Mouse (Mus musculus) layer of hippocampus, adult 11-12 months (tissue): ENCODE measurements at regions not wholly inside any gene's neighbourhood (a gene's known extent, or its start where the extent isn't known, plus 50 kb on each side); places are given as distances from the start of the nearest gene placed in this dataset.

ENCODE experiments used
- DNase-seq: peaks from one replicate; pipeline ENCODE4 v3.0.0; 2022; ENCODE audit warnings: low spot score

DNA sequence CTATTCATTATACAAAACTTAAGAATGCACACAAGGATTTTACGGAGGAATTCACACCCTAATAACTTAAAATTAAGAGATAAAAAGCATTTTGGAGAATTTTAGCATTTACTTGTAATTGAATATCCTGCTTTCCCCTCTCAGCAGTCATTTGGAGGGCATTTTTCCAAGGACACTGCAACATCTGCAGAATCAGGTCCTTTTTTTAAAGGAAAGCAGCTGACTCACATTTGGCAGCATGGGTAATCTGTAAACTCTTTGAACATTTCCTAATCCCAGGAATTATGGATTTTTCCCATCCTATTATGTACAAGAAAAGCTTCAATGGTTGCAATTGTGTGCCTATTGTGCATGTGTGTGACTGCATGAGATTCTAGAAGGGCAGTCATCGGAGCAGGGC lies 112.0 kb downstream of the Gm19410 start:
- DNase-seq = no peak

DNA sequence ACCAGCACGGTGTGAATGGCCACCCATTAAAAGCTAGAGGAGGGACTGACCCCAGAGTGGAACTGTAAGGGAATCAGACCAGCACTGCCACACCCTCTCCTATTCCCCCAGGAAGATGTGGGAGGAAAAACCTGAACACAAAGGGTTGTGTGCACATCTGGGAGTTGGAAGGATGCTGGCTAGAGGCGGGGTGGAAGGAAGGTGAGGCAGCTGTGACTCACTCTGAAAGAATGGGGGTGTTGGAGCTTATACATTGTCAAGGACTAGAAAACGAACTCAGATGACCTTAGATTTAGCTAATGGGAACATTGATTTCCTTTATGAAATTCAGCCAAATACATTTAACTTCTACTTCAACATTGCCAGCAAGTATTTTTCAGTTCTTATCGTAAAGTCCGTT lies 116.2 kb downstream of the Gm19410 start:
- DNase-seq = no peak

DNA sequence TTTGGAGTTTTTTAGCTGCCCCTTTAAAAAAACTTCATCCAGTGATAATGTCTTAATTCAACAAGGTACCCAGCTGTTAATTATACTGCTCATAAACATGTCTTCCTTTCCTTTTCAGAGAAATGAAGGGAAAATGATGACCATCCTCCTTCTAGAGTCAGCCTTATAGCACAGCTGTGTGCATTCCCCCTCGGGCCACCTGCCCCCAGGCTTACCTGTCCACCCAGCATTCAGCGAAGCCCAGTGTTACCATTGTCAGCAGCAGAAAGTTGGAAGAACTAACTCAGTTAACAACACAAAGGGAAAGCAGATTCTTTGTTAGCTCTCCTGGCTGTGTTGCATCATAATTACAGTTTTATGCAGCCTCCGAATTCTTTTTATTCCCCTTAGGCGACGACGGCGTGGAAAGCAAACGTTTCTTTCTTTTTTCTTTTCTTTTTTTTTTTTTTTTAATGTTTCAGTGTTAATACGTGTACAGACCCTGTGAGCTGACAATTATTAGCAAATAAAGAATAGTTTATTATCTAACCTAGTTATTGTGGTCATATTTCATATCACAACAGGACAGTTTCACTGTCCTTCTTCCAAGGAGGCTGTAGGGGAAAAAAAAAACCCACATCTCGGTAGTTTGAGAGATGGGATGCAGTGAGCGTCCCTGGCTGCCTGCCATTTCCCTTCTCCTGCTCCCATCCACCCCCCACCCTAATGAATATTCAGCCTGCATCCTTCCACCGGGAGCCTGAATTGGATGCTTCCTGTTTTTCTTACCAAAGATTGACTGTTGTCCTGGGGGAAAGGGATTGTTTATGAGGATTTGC lies 117.3 kb downstream of the Gm19410 start:
- no peak for DNase-seq

DNA sequence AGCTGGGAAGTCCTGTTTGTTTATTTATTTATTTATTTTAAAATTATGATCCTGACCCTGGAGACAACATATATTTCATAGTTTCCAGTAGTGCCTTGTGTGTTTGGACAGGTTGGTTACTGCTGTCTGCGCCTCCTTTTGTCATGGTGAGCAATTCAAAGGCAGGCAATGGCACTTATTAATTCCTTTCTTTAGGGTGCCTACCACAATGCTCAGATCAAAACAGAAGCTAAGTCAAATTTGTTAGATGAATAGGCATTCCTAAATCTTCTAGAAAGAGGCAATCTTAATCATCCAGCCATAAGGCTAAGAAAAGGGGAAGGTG lies 117.8 kb downstream of the Gm19410 start:
- no peak for DNase-seq

DNA sequence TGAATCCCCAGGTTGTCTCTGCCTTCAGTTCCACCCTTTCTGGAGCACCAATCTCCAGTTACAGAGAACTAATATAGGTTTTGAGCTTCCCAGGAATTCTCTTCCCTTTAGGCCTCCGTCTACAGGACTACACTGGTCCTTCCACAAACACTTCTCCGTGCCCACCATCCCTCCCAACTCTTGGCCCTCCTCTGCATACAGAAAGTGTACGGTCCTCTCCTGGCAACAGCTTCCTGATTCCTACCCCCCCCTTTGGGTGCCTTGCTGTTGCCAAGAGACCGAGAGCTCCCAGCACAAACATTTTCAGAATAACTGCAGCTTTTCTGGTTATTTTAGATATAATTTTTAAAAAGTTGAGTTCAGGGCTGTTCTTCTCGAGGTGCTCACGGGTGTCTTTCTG lies 119.0 kb downstream of the Gm19410 start:
- DNase-seq = no peak

DNA sequence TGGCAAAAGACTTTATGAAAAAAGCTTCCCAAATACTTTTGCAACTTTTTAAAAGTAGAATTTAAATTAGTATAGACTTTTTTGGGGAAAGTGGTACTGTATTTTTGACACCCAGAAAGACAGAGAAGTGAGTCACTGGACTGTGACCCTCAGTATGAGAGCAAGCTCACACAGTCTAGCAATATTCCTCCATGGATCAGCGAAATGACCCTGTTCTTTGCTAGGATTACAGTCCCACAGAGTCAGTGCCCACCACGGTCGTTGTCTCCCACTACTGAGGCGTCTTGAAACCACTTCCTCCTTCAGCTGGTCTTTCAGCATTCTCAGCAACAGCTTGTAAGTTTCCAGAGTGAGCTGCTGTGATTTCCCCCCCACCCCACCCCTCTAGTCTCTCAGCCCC lies 124.5 kb downstream of the Gm19410 start:
- DNase-seq = no peak

DNA sequence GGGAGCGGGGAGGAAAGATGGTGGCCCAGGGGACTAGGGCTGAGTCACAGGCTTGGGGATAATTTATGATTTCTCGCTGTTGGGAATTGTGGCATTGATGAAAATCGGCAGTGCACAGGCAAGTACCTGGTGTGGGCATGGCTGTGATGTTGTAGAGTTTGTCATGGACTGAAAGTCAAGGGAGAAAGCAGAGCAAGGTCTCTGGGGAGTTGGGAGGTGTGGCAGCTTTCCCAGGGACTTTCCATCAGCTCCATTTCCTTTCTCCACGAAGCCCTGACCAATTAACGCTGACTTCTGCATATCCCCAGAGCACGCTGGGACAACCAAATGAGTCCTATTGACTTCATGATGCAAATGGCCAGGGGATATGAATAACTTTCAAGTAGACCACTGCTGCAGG lies 126.2 kb downstream of the Gm19410 start:
- no peak for DNase-seq

DNA sequence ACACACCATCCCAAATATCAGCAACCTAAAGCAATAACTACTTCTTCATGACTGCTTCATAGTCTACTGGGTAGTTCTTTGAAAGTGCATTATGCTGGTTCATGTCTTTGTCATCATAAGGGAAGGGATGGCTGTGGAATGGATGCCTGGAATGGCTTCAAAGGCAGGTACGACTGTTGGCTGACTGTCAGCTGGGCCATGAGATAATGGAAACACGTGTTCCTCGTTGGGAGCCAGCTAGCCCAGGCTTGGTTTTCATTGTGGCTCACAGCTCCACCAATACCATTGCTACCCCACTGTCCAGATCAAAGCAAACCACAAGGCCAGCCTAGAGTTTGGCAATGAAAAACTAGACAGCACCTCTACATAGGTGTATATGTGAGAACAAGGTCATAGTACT lies 132.9 kb downstream of the Gm19410 start:
- no peak for DNase-seq

DNA sequence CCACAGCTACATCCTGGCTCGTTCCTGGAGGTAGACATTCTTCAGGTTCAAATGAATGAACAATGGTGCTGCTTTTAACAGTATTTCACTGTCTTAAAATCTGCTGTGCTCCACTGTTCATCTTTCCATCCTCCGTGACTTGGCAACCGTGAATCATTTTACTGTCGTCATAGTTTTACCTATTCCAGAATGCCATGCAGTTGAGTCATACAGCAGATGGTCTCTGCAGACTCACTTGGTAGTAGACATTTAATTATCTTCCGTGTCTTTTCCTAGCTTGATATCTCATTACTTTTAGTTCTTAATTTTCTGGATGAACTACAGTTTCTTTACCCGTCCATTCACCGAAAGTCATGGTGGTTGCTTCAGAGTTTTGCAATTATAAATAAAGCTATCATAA lies 135.9 kb downstream of the Gm19410 start:
- DNase-seq = peak; percentile 26

DNA sequence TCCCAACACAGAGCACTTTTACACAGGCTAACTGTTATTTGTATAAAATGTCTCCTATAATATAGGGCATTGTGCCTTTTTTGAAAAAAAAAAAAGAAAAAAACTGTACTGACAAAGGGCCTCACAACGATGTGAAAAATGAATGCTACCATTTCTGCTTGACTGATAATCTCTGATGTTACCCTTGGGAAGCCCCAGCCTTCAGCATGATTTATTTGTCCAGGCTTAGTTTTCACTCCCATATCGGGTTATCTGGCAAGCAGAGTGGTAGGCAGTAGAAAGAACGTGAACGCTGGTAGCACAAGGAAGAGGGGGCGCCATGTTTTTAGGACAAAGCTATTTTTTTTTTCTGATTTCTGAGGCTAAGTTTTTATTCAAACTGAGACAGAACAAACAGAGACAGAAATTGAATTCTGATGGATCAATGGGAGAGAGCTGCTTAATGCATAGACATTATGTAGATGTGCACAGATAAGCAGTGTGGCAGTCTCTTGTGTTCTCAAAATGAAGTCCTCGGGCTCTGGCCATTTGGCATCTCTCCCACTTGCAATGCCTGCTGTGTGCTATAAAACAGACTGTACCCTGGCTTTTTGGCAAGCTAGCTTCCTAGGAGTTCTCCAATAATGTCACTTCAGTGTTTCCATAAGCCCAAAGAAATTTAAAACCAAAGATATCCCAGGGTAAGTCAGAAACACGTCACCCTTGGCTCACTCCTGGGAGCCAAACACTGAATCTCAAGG lies 139.3 kb downstream of the Gm19410 start:
- no peak for DNase-seq

DNA sequence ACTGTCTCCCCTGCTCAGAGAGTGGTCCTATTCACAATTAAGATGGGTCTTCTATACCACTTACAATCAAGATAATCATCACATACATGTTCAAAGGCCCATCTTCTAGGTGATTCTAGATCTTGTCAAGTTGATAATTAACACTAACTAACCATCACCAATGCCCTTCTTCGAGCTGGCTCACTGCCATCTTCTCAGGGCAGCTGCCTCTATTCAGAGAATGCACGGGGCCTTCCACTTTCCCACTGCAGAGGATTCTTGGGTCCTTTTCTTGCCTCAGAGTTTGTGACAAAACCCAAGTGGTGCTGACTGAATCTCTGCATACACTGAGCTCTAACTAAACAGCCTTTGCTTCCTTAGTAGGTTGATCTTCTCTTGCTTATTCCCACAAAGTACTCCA lies 142.4 kb downstream of the Gm19410 start:
- no peak for DNase-seq

DNA sequence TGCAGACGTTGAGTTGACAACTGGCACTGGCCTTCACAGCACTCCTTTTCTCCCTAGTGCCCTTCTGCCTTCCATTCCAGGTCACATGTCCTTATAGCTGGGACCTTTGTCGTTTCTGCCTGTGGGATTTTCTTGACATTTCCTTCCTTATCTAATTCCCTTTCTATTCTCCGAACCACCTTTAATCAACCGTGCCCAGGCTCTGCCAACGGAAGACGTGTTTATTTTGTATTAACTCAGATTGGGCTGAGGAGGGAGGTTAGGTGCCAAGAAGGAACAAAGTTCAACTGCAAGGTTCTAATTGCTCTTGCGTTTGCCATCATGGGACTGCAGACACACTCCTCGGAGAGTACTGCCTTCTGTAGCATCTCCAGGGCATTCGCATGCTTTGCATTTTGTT lies 146.7 kb downstream of the Gm19410 start:
- no peak for DNase-seq

DNA sequence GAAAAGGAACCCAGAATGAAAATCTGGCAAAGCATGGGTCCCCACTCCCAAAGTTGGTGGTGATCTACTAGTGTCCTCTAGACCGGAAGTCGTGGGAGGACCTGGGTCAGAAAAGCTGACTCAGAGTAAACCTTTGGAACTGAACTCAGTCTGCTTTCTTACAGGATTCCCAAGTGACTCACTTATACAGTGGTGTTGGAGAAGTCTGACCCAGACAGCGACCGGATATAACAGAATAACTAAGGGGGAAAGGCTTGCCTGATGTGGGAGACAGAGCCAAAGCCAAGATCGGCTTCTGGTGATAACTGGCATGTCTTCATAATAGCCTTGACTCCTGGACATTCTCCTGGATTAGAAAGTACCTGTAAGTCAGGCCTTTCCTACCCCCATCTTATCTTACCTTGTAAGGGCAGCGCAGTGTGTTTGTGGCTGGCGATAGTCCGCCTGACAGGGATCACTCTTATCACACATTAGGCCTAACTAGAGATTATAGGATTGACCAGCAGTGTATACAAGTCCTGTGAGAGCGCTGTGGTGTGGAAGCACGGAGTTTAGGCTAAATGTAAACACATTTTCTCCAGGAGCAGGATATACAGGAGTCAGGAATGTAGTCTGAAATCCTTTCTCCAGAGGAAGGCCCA lies 150.4 kb downstream of the Gm19410 start:
- DNase-seq = no peak

DNA sequence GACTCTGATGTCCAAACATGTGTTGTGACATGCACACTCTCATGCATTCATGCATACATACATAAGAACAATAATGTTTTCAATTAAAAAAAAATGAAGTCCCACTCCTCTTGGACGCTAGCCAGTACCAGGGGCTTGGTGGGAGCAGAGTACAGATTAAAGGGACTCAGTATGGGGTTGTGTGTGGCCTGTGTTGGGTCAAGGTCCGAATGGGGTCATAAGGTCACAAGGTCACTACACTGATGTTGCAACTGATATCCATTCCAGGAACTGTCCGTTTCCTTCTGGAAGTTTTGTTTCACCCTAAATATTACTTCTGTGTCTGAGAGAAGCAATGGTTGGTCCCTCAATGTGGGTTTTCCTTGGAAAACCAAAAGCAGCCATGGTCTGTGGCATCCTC lies 152.0 kb downstream of the Gm19410 start:
- no peak for DNase-seq

DNA sequence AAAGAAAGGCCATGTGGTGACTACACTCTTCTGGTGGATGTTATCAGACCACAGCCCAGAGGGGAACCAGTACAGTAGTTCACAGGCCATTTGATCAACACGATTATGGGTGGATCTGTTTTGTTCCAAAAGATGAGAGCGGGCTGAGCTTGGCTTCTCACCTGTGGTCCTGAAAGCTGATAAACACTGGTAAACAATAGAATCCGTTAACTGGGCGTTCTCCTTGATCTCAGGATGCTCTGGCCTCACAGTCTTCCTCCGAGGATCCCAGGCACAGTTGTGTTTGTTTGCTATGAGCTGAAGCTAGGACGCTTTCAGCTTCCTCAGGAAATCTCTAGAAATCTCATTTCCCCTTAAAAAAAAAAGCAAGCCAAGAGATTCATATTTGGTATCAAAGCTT lies 153.9 kb downstream of the Gm19410 start:
- no peak for DNase-seq

DNA sequence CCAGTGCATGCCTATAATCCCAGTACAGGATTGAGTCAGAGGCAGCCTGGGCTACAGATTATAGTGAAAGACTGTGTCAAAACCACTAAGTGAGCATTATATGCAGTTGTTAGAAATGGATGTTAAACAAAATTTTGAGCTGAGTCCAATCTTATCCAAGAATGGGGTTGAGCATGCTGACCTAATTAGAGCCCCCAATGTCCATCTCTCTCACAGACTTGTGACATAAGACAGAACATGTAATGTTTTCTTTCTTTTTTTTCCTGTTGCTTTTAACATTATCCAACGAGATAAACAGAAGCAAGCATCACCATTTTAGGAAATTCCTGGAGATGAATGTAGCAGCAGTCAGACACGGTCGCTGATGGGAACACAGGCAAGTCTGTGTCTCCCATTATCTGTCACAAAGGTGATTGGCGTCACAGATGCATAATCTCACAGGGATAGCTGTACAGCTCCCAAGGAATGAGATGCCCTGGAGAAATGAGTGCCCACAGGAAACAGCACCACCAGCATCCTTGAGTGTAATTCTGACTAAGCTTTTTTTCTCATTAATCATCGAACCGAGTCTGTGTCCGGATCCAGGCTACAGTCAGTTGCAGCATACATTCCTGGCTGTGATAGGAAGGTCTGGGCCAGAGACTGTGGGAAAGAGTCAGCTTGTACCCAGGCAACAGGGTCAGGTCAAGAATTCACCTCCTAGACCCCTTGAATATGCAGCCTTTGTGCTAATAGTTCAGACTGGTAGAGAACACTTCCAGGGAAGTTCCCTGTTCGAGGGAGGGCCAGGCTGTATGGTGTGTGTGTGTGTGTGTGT lies 154.5 kb downstream of the Gm19410 start:
- DNase-seq = no peak

DNA sequence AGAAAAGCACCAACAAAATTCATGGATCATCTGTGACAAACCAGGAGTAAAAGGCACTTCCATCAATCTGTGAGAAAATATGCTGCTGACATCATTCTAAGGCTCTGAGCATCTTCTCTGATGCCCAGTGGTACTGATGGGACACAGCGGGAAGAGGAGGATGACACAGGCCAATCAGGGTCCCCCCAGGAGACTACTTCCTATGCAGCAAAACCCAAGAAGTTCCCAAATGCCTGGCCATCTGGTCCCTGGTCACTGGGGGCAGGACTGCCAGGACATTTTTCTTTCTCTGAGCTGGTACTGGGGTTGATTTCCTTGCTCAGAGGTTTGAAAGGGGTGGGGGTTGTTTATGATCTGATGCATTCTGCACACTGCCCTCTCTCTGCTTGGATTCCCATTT lies 158.4 kb downstream of the Gm19410 start:
- no peak for DNase-seq

DNA sequence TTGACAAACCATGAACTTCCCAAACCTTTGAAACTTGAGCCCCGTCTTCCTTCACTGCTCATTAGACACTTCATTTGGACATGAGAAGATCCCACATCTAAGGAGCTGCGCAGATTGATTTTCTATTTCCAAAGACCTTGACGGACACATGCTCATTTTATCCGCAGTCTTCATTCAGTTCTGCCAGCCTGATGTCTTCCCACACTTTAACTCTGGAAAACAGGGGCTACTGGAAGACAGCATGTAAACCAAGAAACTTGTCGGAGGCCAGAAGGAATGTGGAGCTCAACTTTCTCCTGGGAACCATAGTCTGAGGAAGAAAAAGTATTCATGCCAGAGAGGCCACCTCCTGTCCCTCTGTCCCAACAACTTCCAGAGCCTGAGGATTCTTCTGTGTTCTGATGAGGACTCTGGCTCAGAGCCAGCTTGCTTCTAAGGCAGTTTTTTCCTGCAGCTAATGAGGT lies 161.8 kb downstream of the Gm19410 start:
- no peak for DNase-seq

DNA sequence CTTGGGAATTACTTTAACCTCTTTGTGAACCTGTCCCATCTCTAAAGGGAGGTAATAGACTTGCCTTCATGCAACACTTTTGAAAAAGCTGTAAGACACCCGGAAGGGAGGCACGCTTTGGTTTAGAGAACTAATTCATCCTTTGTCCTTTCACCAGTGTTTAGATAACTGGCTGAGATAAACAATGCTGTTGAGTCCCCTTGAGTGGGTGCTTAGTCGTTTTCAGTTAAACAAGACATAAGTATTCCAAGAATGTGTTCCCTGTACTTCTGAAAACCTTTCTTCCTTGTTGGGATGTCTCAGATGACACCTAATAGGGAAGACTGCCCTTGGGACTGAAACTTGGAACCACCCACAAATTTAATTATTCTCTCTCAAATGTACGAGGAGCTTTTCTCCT lies 164.7 kb downstream of the Gm19410 start:
- DNase-seq = no peak

DNA sequence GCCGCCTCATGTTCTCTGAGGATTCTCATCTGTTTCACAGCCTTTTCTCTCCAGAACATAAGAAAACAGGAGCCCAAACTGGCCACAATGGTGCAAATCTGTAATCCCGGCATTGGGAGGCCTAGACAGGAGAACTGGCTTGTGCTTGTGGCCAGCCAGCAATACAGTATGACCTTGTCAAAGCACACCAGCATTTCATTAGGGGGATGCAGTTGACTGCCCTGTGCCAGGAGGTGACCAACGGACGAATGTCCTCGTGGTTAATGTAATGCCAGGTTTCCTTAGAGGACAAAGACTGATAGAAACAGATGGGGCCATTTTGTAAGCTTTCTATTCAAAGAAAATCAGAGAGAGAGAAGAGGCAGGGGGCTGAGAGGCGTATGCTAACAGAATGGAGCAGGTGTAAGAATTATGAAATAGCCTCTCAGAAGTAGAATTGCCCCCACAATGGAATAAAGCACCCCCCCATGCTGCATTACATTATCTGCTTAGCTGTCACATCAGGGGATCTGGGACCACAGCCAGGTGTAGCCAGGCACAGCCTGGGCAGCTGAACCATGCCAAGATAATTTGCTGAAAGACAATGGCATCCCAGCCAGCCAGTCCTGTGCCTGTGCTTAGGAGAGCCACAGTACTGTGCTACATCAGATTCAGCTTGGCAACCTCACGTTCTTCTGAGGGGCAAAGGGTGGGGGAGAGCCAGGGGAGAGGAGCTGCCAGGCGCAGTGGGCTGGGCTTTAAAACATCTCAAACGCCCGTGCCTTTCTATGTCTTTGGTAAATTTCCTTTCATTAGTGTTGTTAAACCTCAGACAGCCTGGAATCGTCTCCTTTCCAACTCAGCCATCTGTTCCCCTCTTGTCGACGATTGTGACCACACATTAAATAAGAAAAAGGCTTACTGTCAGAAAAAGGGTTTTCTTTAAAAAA lies 167.9 kb downstream of the Gm19410 start:
- DNase-seq = peak; percentile 83

DNA sequence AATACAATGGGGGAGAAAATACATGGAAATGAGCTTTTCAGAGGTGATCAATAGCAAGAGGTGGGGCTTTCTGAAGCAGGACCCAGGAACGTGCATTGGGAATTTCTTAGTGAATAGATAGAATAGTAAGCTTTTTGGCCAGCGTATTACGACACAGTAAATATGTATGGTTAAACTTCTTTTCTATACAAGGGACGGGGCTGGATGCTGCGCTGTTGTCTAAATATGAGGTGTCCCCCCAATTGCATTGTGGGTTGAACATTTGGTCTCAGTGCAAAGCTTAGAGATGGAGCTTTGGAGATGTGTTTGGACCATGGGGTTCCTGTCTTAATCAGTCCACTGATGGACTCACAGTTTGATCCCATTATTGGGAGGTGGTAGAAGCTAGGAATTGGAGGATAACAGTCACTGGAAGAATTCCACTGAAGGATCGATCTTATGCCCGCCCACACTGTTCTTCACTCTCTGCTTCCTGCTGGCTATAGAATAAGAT lies 168.6 kb downstream of the Gm19410 start:
- DNase-seq = no peak
